Mouse (Mus musculus) T-helper 1 cell (primary cell): ENCODE measurements around the gene Ccdc142.

ENCODE experiments used
- in situ Hi-C: fragments of 300-600 bp; cut with MboI, MseI; formaldehyde crosslinking; loops from one replicate; pipeline ENCODE4 v1.15.1; 2025; ENCODE audit warnings: high pct_unique_total_duplicates

Gene Ccdc142

GRCm38 (mm10) chr6:83101316-83101687, at the start of gene Ccdc142, which contains the start of gene Gm42688:
Ccdc142 (plus strand) TSS chr6:83101601.
Gm42688 (plus strand) TSS chr6:83101617.
- in situ Hi-C loops: loop anchor here (5.0 kb wide), 1 partner anchor 179 kb away; no protein-coding TSS in a partner anchor

GRCm38 (mm10) chr6:83053136-83053960, 48.1 kb upstream of the Ccdc142 start:
- in situ Hi-C loops: no loop called here

GRCm38 (mm10) chr6:83054074-83054851, 47.1 kb upstream of the Ccdc142 start, which contains the start of gene Aup1:
Aup1 (plus strand) TSS chr6:83054521.
- in situ Hi-C loops: no loop called here

GRCm38 (mm10) chr6:83054871-83055431, 46.5 kb upstream of the Ccdc142 start, which contains the start of gene Htra2:
Htra2 (minus strand) TSS chr6:83055273.
- in situ Hi-C loops: no loop called here

GRCm38 (mm10) chr6:83057790-83058189, 43.6 kb upstream of the Ccdc142 start, which contains the start of gene Dqx1:
Dqx1 (plus strand) TSS chr6:83057844.
- in situ Hi-C loops: no loop called here

- in situ Hi-C loops: no loop called here
These were observed 42.7 kb upstream of the Ccdc142 start for GRCm38 (mm10) chr6:83058725-83059124.

- in situ Hi-C loops: no loop called here
These were observed 35.4 kb upstream of the Ccdc142 start for GRCm38 (mm10) chr6:83065995-83066394.

GRCm38 (mm10) chr6:83066441-83066840, 35.0 kb upstream of the Ccdc142 start:
- in situ Hi-C loops: no loop called here

GRCm38 (mm10) chr6:83068221-83068620, 33.2 kb upstream of the Ccdc142 start:
- in situ Hi-C loops: no loop called here

GRCm38 (mm10) chr6:83068706-83069487, 32.5 kb upstream of the Ccdc142 start:
- in situ Hi-C loops: no loop called here

- in situ Hi-C loops: no loop called here
These were observed 31.7 kb upstream of the Ccdc142 start for GRCm38 (mm10) chr6:83069488-83070246.

- in situ Hi-C loops: no loop called here
These were observed 31.3 kb upstream of the Ccdc142 start, which contains the start of gene Tlx2 for GRCm38 (mm10) chr6:83070247-83070310. Tlx2 (minus strand) TSS chr6:83070293.

GRCm38 (mm10) chr6:83070311-83071219, 30.8 kb upstream of the Ccdc142 start:
- in situ Hi-C loops: no loop called here

- in situ Hi-C loops: no loop called here
These were observed 30.2 kb upstream of the Ccdc142 start for GRCm38 (mm10) chr6:83071220-83071619.

- in situ Hi-C loops: no loop called here
These were observed 26.4 kb upstream of the Ccdc142 start for GRCm38 (mm10) chr6:83074979-83075378.

- in situ Hi-C loops: no loop called here
These were observed 23.6 kb upstream of the Ccdc142 start, which contains the start of gene Pcgf1 for GRCm38 (mm10) chr6:83077630-83078323. Pcgf1 (plus strand) TSS chr6:83077869.

- in situ Hi-C loops: no loop called here
These were observed 23.0 kb upstream of the Ccdc142 start for GRCm38 (mm10) chr6:83078324-83078858.

- in situ Hi-C loops: no loop called here
These were observed 21.2 kb upstream of the Ccdc142 start for GRCm38 (mm10) chr6:83080210-83080609.

- in situ Hi-C loops: no loop called here
These were observed 17.9 kb upstream of the Ccdc142 start for GRCm38 (mm10) chr6:83083497-83083896.
